Mouse (Mus musculus) heart, embryonic 13.5 days (tissue): ENCODE measurements around the gene Gm16867. TPM values are rescaled to one million over a fixed set of nuclear protein-coding genes. Genes with fewer than 3 reads are reported as not detected.
"Not testable (repeated sequence)": the region's sequence is repeated elsewhere in the genome, so short reads cannot be mapped to it uniquely, and the experiment has no call there.

Experiments
- ATAC-seq: fragments of 200-750 bp; cut with Nextera tagmentation; 2 replicates; pipeline ENCODE4 v1.8.0; 2017; ENCODE audit warnings: moderate TSS enrichment; ENCODE audit not compliant: insufficient number of reproducible peaks, low FRiP score, low TSS enrichment; ENCODE audit errors: extremely low read depth
- H3K27ac ChIP-seq: fragments of 300-500 bp; sonication (generic); replicated peaks from 2 replicates; pipeline ENCODE4 v1.5.1; 2015; ENCODE audit warnings: moderate library complexity, mild to moderate bottlenecking, inconsistent platforms
- H3K27me3 ChIP-seq: fragments of 300-500 bp; sonication (generic); replicated peaks from 2 replicates; pipeline ENCODE4 v1.6.1; 2015; ENCODE audit warnings: mild to moderate bottlenecking, inconsistent platforms
- H3K36me3 ChIP-seq: fragments of 300-500 bp; sonication (generic); 2 replicates; pipeline ENCODE4 v1.6.1; 2015; ENCODE audit warnings: mild to moderate bottlenecking, inconsistent platforms
- H3K4me1 ChIP-seq: fragments of 300-500 bp; sonication (generic); 2 replicates; pipeline ENCODE4 v1.6.1; 2015; ENCODE audit warnings: inconsistent platforms
- H3K4me2 ChIP-seq: fragments of 300-500 bp; sonication (generic); 2 replicates; pipeline ENCODE4 v1.6.1; 2015; ENCODE audit warnings: inconsistent platforms, mild to moderate bottlenecking, moderate library complexity
- H3K4me3 ChIP-seq: fragments of 300-500 bp; sonication (generic); 2 replicates; pipeline ENCODE4 v1.5.1; 2015; ENCODE audit warnings: moderate library complexity, mild to moderate bottlenecking, inconsistent platforms
- H3K9ac ChIP-seq: fragments of 300-500 bp; sonication (generic); 2 replicates; pipeline ENCODE4 v1.6.1; 2015; ENCODE audit warnings: inconsistent platforms, mild to moderate bottlenecking, moderate library complexity
- H3K9me3 ChIP-seq: fragments of 300-500 bp; sonication (generic); 2 replicates; pipeline ENCODE4 v1.6.1; 2016; ENCODE audit warnings: inconsistent platforms
- WGBS: fragments of 180-500 bp; shearing (Covaris S2); methylation state at CpG from one replicate; pipeline ENCODE4 v1.1.7; 2015; ENCODE audit warnings: mixed read lengths; 5-methylcytosine and 5-hydroxymethylcytosine counted together
- polyA plus RNA-seq: library from polyadenylated mRNA; unstranded; fragments of >200 nt; fragmentation: Nextera tagmentation; extraction: Ambion mirVana; gene quantifications from 2 replicates; pipeline ENCODE4 v1.2.1, GENCODE M21; 2015

Gm16867 gene
- polyA plus RNA-seq, 1 experiment from 2014 or later = not detected

GRCm38 (mm10) chr14:69457691-69458090, 45.5 kb downstream of the Gm16867 start:
- WGBS = no CpG with 5 or more reads among the region's 5 CpGs
- not testable (repeated sequence) for ATAC-seq

GRCm38 (mm10) chr14:69454640-69455039, 48.5 kb downstream of the Gm16867 start:
- H3K36me3 ChIP-seq = not testable (repeated sequence)

More at GRCm38 (mm10) chr14:69457691-69458090, 45.5 kb downstream of the Gm16867 start:
- not testable (repeated sequence) for H3K4me3 ChIP-seq, H3K36me3 ChIP-seq, H3K4me1 ChIP-seq, H3K9me3 ChIP-seq, H3K9ac ChIP-seq, H3K27me3 ChIP-seq, H3K4me2 ChIP-seq, H3K27ac ChIP-seq

DNA sequence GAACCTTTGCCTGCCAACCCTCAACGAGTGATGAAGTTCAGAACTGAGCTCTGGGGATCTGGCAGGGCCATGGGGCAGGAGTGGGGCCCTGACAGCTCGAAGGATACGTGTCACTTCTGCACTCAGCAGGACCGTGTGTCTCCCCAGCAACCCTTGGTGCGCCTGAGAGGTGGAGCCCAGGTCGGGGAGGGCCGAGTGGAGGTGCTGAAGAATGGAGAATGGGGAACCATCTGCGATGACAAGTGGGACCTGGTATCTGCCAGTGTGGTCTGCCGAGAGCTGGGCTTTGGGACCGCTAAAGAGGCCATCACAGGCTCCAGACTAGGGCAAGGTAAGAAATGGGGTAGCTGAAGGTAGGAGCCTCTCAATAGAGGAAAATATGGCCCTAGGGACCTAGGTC, 54.3 kb downstream of the Gm16867 start:
- not testable (repeated sequence) for H3K27ac ChIP-seq, H3K27me3 ChIP-seq, H3K4me1 ChIP-seq, H3K9me3 ChIP-seq, H3K4me2 ChIP-seq, H3K36me3 ChIP-seq, ATAC-seq, H3K9ac ChIP-seq, H3K4me3 ChIP-seq
- WGBS = no CpG with 5 or more reads among the region's 10 CpGs

More at GRCm38 (mm10) chr14:69454640-69455039, 48.5 kb downstream of the Gm16867 start:
- H3K9ac ChIP-seq, H3K9me3 ChIP-seq, H3K27me3 ChIP-seq, H3K27ac ChIP-seq, H3K4me1 ChIP-seq, H3K4me2 ChIP-seq, ATAC-seq, H3K4me3 ChIP-seq: not testable (repeated sequence)
- WGBS = no CpG with 5 or more reads among the region's 9 CpGs

- not testable (repeated sequence) for H3K9me3 ChIP-seq, H3K4me2 ChIP-seq, H3K4me3 ChIP-seq, H3K9ac ChIP-seq, H3K36me3 ChIP-seq, H3K4me1 ChIP-seq, ATAC-seq, H3K27ac ChIP-seq, H3K27me3 ChIP-seq
- no CpG with 5 or more reads among the region's 1 CpGs for whole genome bisulfite sequencing
These were observed 56.2 kb downstream of the Gm16867 start for GRCm38 (mm10) chr14:69447006-69447405.

- no CpG with 5 or more reads among the region's 7 CpGs for WGBS
- H3K4me2 ChIP-seq, H3K27me3 ChIP-seq, H3K9ac ChIP-seq, H3K4me3 ChIP-seq, H3K4me1 ChIP-seq, H3K9me3 ChIP-seq, H3K27ac ChIP-seq, H3K36me3 ChIP-seq: not testable (repeated sequence)
- peak; percentile 63; the same call in 1 of the 2 replicates for ATAC-seq
These were observed 60.0 kb downstream of the Gm16867 start for GRCm38 (mm10) chr14:69443092-69443692.

DNA sequence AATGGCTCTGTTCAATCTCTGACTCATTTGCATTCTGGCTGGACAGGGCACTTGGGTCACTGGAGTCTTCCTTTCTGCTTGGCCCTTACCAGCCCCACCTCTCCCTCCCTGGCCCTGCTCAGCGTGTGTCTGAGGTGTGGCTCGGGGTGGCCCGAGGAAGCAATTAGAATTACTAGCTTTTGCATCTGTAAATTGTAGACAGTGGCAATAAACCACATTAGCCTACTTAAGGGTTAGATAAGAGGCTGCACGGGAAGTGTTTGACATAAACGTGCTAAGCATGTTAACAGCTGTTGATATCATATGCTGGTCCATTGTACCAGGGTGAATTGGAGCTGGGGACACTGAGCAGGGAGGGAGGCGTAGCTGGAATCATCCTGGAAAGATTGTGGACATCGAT, 62.2 kb downstream of the Gm16867 start:
- not testable (repeated sequence) for ATAC-seq
- no CpG with 5 or more reads among the region's 7 CpGs for WGBS

DNA sequence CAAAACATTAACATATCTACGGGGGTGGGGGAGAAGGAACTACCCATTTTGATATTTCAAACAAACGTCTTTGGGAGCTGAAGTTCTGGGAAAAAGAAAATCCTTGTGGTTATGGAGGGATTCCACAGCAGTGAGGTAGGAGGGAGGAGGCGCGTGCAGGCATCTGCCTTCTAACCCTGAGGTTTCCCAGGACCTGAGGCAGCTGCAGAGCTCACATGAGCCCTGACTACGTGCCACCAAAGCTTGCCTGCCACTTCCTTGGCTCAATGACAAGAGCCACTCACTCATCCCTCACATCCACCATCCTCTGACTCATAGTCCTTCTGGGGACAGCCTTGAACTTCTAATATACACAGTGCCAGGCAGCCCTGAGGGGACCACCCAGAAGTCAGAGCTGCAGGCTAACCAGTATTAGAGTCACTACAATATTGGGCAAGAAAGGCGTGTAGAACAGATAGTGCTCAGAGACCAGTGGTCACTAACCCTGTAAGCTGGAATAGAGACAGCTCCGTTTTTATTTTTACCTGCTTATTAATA, 64.4 kb downstream of the Gm16867 start:
- H3K9ac ChIP-seq, H3K36me3 ChIP-seq, ATAC-seq, H3K27ac ChIP-seq, H3K27me3 ChIP-seq, H3K4me3 ChIP-seq, H3K4me2 ChIP-seq, H3K9me3 ChIP-seq, H3K4me1 ChIP-seq: not testable (repeated sequence)
- WGBS = no CpG with 5 or more reads among the region's 7 CpGs

More for the DNA sequence above, 62.2 kb downstream of the Gm16867 start:
- H3K36me3 ChIP-seq, H3K4me1 ChIP-seq, H3K9ac ChIP-seq, H3K9me3 ChIP-seq, H3K4me3 ChIP-seq, H3K27ac ChIP-seq, H3K27me3 ChIP-seq, H3K4me2 ChIP-seq: not testable (repeated sequence)

- H3K4me1 ChIP-seq, H3K4me3 ChIP-seq, H3K9me3 ChIP-seq, H3K27me3 ChIP-seq, H3K9ac ChIP-seq, H3K27ac ChIP-seq, H3K4me2 ChIP-seq, ATAC-seq, H3K36me3 ChIP-seq: not testable (repeated sequence)
- WGBS = no CpG with 5 or more reads among the region's 7 CpGs
These were observed 82.2 kb downstream of the Gm16867 start for GRCm38 (mm10) chr14:69421003-69421402.

DNA sequence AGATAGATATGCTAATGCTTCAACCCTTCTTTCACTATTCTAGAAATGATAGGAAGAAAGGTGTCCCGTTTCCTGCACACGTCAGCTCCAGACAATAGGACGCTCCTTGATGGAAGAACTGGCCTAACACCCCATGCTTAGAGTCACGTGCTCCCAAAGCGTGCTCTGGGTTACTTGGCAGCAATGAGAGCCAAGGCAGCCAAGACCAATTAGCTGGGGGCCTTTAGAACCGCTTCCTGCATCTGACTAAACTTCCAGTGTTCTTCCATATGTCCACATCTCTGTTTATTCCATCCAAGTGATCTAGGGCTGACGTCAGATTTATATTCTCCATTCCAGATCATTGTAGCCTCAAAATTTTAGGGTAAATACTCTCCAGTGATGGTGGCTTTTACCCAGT, 85.6 kb downstream of the Gm16867 start:
- ATAC-seq, H3K27ac ChIP-seq, H3K9me3 ChIP-seq, H3K36me3 ChIP-seq, H3K4me2 ChIP-seq, H3K9ac ChIP-seq, H3K4me3 ChIP-seq, H3K27me3 ChIP-seq, H3K4me1 ChIP-seq: not testable (repeated sequence)
- WGBS = no CpG with 5 or more reads among the region's 7 CpGs

Other genes with a start within 250 kb of the Gm16867 start
- gene Synb, start 209.1 kb downstream of the Gm16867 start, polyA plus RNA-seq = not detected in 2 replicates
- gene Gm27179, start 9.2 kb upstream of the Gm16867 start, polyA plus RNA-seq = not detected in 2 replicates
- 19.5 and 19.6 TPM in 2 replicates for gene Entpd4b, start 52.1 kb upstream of the Gm16867 start, polyA plus RNA-seq